Mouse (Mus musculus): Measurements from ENCODE around the gene Dlg4.

GRCm38 (mm10) chr11:70059930-70060329 lies 43.2 kb downstream of the Dlg4 start:
- TF ChIP-seq POLR2A (IDR thresholded peaks at IDR 0.05; ENCODE audit: low read depth, low read length) (no peak), CTCF (conservative IDR thresholded peaks at IDR 0.05; ENCODE audit: insufficient read depth, insufficient read length, low read depth, low read length) (no peak)
